Mouse (Mus musculus) kidney, adult 2 months (tissue): ENCODE measurements around the gene Uvrag. TPM values are rescaled to one million over a fixed set of nuclear protein-coding genes. Genes with fewer than 3 reads are reported as not detected.

Source experiments
- DNase-seq: peaks from one replicate; pipeline ENCODE4 v3.0.0; 2021
- H3K27ac ChIP-seq: fragments of 200-500 bp; 2 replicates; pipeline ENCODE4 v1.5.1; 2012; ENCODE audit warnings: low read depth, low read length, control low read depth, inconsistent platforms; ENCODE audit not compliant: insufficient read depth
- H3K27me3 ChIP-seq: fragments of 200-500 bp; replicated peaks from 2 replicates; pipeline ENCODE4 v1.6.1; 2012; ENCODE audit warnings: mild to moderate bottlenecking, moderate library complexity, low read length, inconsistent platforms; ENCODE audit not compliant: control insufficient read depth, insufficient read depth
- H3K36me3 ChIP-seq: fragments of 200-500 bp; 2 replicates; pipeline ENCODE4 v1.6.1; 2012; ENCODE audit warnings: mild to moderate bottlenecking, moderate library complexity, low read length, inconsistent platforms; ENCODE audit not compliant: control insufficient read depth, insufficient read depth
- H3K4me1 ChIP-seq: fragments of 200-500 bp; 2 replicates; pipeline ENCODE4 v1.6.1; 2011; ENCODE audit warnings: low read length; ENCODE audit not compliant: control insufficient read depth, insufficient read depth
- H3K4me3 ChIP-seq: fragments of 200-500 bp; 2 replicates; pipeline ENCODE4 v1.5.1; 2011; ENCODE audit warnings: mild to moderate bottlenecking, low read depth, low read length, control low read depth; ENCODE audit not compliant: insufficient read depth
- CTCF ChIP-seq: fragments of 200-500 bp; conservative IDR thresholded peaks from 2 replicates; pipeline ENCODE4 v1.5.1; 2011; ENCODE audit warnings: low read depth, mild to moderate bottlenecking, control low read depth, low read length, moderate library complexity, mixed read lengths; ENCODE audit not compliant: insufficient read depth, insufficient read length
- POLR2A ChIP-seq: fragments of 200-500 bp; IDR thresholded peaks from one replicate; pipeline ENCODE4 v1.6.1; 2011; ENCODE audit warnings: low read depth, low read length, control low read depth
- WGBS: fragments of 180-500 bp; shearing (Covaris S2); methylation state at CpG from one replicate; pipeline ENCODE4 v1.1.7; 2018; 5-methylcytosine and 5-hydroxymethylcytosine counted together
- polyA plus RNA-seq: library from polyadenylated mRNA; depleted of rRNA; stranded (reverse); fragments of >200 nt; gene quantifications from 2 replicates; pipeline ENCODE4 v1.2.3, GENCODE M21; 2012

Uvrag gene
- polyA plus RNA-seq, 1 experiment = 8.0 TPM

DNA sequence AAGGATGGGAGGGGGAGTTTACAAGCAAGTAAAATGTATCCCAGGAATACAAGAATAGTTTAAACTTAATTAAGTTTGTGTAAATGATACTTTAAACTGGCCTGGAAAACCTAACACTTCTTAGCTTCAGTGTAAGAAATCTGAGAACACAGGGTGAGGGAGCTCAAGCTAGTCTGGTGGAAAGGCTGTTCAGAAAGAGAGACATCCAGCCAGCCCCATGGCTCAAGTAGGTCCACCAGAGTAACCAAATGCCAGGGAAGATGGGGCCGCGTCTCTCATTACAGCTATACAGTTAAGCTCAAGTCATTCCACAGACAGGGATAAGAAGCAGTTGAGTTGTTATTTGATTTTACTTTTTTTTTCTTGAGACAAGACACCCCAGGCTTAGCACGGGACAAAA, 107.6 kb downstream of the Uvrag start:
- no peak for DNase-seq
- Histone ChIP-seq H3K4me1 (no peaks in the 10 kb centered on the region), H3K27ac (no peak overlapping the region), H3K36me3 (no peaks in the 10 kb centered on the region), H3K27me3 (no peaks in the 10 kb centered on the region), H3K4me3 (no peak overlapping the region)
- 66% methylated on average over 3 of the region's 3 CpGs for WGBS
- no peak for TF ChIP-seq POLR2A
- no peak for TF ChIP-seq CTCF

DNA sequence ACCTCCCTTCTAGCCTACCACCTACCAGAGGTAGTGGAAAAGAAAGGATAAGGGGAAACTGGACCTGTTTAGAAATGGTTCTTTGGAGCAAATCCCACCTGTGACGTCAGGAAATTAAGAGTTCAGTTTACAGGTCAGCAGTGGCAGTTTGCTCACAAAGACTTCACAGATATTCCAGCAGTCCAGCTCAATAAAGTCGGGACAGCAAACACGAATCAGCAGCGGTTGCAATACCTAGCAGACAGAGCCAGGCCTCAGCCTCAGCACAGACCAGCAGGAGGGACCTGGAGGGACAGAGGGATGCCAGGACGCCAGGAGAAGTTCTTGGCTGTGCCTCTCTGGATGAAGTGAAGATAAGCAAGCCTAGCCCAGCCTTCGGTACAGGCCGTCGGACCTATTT, 108.9 kb downstream of the Uvrag start:
- no peak overlapping the region for H3K4me3 ChIP-seq
- no peaks in the 10 kb centered on the region for H3K27me3 ChIP-seq
- no peaks in the 10 kb centered on the region for H3K36me3 ChIP-seq
- no peak overlapping the region for H3K27ac ChIP-seq
- DNase-seq = no peak
- WGBS = 92% methylated on average over 8 of the region's 8 CpGs
- TF ChIP-seq CTCF (no peak), POLR2A (no peak)
- no peaks in the 10 kb centered on the region for H3K4me1 ChIP-seq

DNA sequence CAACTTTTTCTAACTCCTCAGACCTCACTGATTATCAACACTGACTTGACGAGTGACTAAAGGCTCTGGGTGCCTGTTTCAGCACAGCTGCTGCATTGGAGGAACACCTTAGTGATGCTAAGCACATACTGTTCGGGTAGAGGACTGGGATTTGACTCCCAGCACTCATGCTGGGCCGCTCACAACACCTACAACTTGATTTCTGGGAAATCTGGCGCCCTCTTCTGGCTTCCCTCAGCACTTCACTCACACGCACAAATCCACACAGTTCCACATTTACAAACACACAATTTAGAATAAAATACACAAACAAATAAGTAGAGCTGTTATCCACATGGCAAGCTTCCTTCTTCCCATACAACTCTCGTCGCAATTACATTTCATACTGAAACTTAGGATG, 112.8 kb downstream of the Uvrag start:
- H3K27ac ChIP-seq = no peak overlapping the region
- H3K4me1 ChIP-seq = no peaks in the 10 kb centered on the region
- no peak overlapping the region for H3K4me3 ChIP-seq
- no peaks in the 10 kb centered on the region for H3K36me3 ChIP-seq
- 94% methylated on average over 7 of the region's 7 CpGs for whole genome bisulfite sequencing
- no peaks in the 10 kb centered on the region for H3K27me3 ChIP-seq
- no peak for DNase-seq
- TF ChIP-seq POLR2A (no peak), CTCF (peak; percentile 43)

DNA sequence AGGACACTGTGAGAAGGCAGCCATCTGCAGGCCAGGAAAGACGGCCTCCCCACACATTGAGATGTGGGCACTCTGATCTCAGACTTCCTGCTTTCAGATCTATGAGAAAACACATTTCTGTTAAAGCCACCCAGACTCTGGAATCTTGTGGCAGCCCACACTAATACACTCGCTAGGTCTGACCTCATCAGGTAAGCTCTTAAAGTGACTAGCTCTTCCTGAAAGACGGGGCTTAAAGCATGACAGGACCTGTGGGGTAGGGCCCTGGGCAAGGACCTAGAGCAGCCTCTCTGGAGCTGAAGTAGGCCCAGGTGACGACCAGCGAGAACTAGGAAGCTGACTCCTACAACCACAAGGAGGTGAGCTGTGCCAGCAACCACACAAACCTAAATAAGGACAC, 113.8 kb downstream of the Uvrag start:
- Histone ChIP-seq H3K4me3 (no peak overlapping the region), H3K4me1 (no peaks in the 10 kb centered on the region), H3K27me3 (no peaks in the 10 kb centered on the region), H3K27ac (no peak overlapping the region), H3K36me3 (no peaks in the 10 kb centered on the region)
- no peak for TF ChIP-seq CTCF
- WGBS = 73% methylated on average over 5 of the region's 5 CpGs
- DNase-seq = no peak

DNA sequence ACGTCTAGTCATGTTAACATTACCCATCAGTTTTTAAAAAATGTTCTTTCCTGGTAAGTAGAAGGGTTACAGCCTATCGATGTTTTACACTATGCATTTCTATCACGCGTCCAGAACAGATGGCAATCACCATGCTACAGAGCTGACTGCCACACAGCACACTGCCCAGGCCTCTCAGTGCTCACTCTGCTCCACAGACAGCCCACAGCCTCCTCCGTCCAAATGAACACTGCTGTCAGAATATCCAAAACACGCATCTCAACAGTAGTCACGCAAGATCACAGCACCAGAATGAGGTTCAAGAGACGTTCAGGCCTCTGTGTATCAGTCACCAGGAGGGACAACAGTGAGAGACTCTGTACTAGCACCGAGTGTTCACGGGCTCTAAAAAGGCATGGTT, 115.0 kb downstream of the Uvrag start:
- WGBS = 96% methylated on average over 10 of the region's 10 CpGs
- no peak overlapping the region for H3K4me3 ChIP-seq

DNA sequence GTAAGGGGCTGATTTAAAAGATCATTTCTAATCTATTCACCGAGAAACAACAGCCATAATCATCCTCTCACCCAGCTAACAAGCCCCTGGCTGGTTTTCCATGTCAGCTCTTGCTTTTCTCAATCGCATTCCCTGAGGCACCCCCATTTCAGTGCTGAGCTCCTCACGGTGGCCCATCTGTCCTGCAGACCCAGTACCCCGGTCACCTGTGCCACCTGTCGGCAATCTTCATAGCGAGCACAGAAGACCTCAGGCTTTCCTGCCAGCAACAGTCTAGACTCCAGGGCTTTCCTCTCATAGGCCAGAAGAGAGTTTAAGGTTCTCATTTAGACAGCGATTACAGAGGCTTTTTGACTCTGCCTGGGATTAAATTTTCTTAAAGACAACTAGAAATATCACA, 115.7 kb downstream of the Uvrag start:
- no peaks in the 10 kb centered on the region for H3K36me3 ChIP-seq
- no peaks in the 10 kb centered on the region for H3K4me1 ChIP-seq
- no peaks in the 10 kb centered on the region for H3K27me3 ChIP-seq
- WGBS = 97% methylated on average over 7 of the region's 7 CpGs
- DNase-seq = no peak
- no peak overlapping the region for H3K4me3 ChIP-seq
- H3K27ac ChIP-seq = no peak overlapping the region
- no peak for TF ChIP-seq POLR2A
- no peak for TF ChIP-seq CTCF

More for the DNA sequence above, 115.0 kb downstream of the Uvrag start:
- Histone ChIP-seq H3K27me3 (no peaks in the 10 kb centered on the region), H3K36me3 (no peaks in the 10 kb centered on the region), H3K4me1 (no peaks in the 10 kb centered on the region), H3K27ac (no peak overlapping the region)
- DNase-seq = no peak
- TF ChIP-seq POLR2A (no peak), CTCF (no peak)

DNA sequence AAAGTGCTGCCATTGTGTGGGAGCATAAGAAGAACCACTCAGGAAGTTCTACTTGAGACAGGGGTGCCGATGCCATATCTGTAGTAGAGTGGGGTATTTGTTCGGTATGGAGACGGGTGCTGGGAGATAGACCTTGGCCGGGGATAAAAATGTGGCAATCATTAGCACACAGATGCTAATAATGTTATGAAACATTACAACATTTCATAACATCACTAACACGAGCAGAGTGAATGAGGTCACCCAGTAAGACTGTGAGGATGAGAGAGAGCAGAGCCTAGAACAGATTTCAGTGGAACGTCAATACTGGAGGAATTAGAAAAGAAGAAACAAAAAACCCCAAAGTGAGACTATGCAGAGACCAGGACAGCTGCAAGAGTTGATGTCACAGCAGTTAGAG, 116.2 kb downstream of the Uvrag start:
- DNase-seq = no peak
- Histone ChIP-seq H3K4me3 (no peak overlapping the region), H3K36me3 (no peaks in the 10 kb centered on the region), H3K4me1 (no peaks in the 10 kb centered on the region), H3K27me3 (no peaks in the 10 kb centered on the region), H3K27ac (no peak overlapping the region)
- WGBS = 92% methylated on average over 6 of the region's 6 CpGs
- TF ChIP-seq POLR2A = no peak
- TF ChIP-seq CTCF = no peak

DNA sequence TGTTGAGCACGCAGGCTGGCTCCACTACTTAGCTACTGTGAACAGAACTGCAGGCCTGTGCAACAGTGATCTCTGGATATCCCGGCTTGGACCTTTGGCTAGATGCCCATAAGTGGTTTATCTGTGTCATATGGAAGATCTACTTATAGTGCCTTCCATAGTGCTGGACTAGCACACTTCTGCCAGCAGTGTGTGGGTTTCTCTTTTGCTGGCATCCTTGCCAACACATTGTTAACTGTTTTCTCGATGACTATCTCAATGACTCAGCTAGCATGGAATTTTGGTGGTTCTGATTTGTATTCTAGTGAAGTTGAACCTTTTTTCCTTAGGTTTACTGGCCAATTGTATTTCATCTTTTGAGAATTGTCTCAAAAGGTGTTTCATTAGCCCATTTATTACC, 117.0 kb downstream of the Uvrag start:
- DNase-seq = no peak
- Histone ChIP-seq H3K27ac (no peak overlapping the region), H3K36me3 (no peaks in the 10 kb centered on the region), H3K4me3 (no peak overlapping the region), H3K4me1 (no peaks in the 10 kb centered on the region), H3K27me3 (no peaks in the 10 kb centered on the region)
- 83% methylated on average over 3 of the region's 3 CpGs for WGBS
- TF ChIP-seq POLR2A (no peak), CTCF (no peak)
